Mouse (Mus musculus): Measurements from ENCODE around the gene Sgta. TPM values are rescaled to one million over a fixed set of nuclear protein-coding genes. Genes with fewer than 3 reads are reported as not detected.
A peak's percentile ranks its signal among the peaks of the same experiment; 100 is the strongest.

Sgta gene
- total RNA-seq, 2 experiments from 2014 or later = 91.5 to 93.3 TPM

GRCm38 (mm10) chr10:80996501-80996900 is 63.5 kb downstream of the Sgta start:
- intact Hi-C loops (cut with DNase I) = loop anchor here (5.0 kb wide), 2 partner anchors 174 to 181 kb away; partner anchors contain the start of gene Eef2
- DNase-seq = no peak

- DNase-seq = peak; percentile 79 to 91
- intact Hi-C loops (cut with DNase I) = loop anchor here (1.0 to 5.0 kb wide), 4 partner anchors 66 to 182 kb away; partner anchors contain the start of gene Eef2
These were observed 64.8 kb downstream of the Sgta start for GRCm38 (mm10) chr10:80995091-80995632.

- intact Hi-C loops (cut with DNase I) = loop anchor here (1.0 to 5.0 kb wide), 4 partner anchors 66 to 183 kb away; partner anchors contain the start of gene Eef2
- DNase-seq = peak; percentile 41 to 59
These were observed 65.4 kb downstream of the Sgta start for GRCm38 (mm10) chr10:80994621-80995020.

Small RNAs within 50 kb of the gene (microRNA-seq; reads per million reads assigned to microRNA genes)
- gene Mir5615-1 = 0 reads per million in 2 experiments
- 0 reads per million in 2 experiments for gene Mir5615-2

Other genes with a start within 250 kb of the Sgta start
- gene Jsrp1, start 246.7 kb downstream of the Sgta start, total RNA-seq (2021) = not detected
- gene Oaz1, start 233.5 kb downstream of the Sgta start, total RNA-seq (2021) = 100 to 1,000 TPM; 893 to 962 TPM
- 1 to 10 TPM; 4.2 to 5.7 TPM for gene Lingo3, start 216.1 kb downstream of the Sgta start, total RNA-seq (2021)
- 10 to 100 TPM; 21.3 to 28.3 TPM for gene Lsm7, start 205.0 kb downstream of the Sgta start, total RNA-seq (2021)
- 10 to 100 TPM; 26.6 to 28.5 TPM for gene Sppl2b, start 204.9 kb downstream of the Sgta start, total RNA-seq (2021)
- not detected for gene Tmprss9, start 188.3 kb downstream of the Sgta start, total RNA-seq (2021)
- gene Timm13, start 159.2 kb downstream of the Sgta start, total RNA-seq (2021) = 100 to 1,000 TPM; 145 to 161 TPM
- gene Lmnb2, start 141.9 kb downstream of the Sgta start, total RNA-seq (2021) = 1 to 10 TPM; 5.1 to 7.0 TPM
- gene Gadd45b, start 130.1 kb downstream of the Sgta start, total RNA-seq (2021) = 10 to 100 TPM; 13.6 to 17.2 TPM
- under 1 TPM; 0.27 to 0.31 TPM for gene Gng7, start 45.2 kb downstream of the Sgta start, total RNA-seq (2021)
- gene Diras1, start 34.5 kb downstream of the Sgta start, total RNA-seq (2021) = under 1 TPM in 1 of 2 experiments, not detected in 1; 0.10 TPM
- gene Slc39a3, start 22.8 kb downstream of the Sgta start, total RNA-seq (2021) = 10 to 100 TPM; 13.6 to 14.8 TPM
- 10 to 100 TPM; 10.3 to 10.9 TPM for gene Thop1, start 9.9 kb upstream of the Sgta start, total RNA-seq (2021)
- gene Creb3l3, start 38.7 kb upstream of the Sgta start, total RNA-seq (2021) = under 1 TPM; 0.69 to 0.90 TPM
- gene Map2k2, start 45.7 kb upstream of the Sgta start, total RNA-seq (2021) = 100 to 1,000 TPM; 115 to 122 TPM
- gene Zbtb7a, start 75.0 kb upstream of the Sgta start, total RNA-seq (2021) = 10 to 100 TPM; 40.8 to 43.2 TPM
- gene Pias4, start 107.7 kb upstream of the Sgta start, total RNA-seq (2021) = 10 to 100 TPM; 15.2 to 18.3 TPM
- 1,000 to 10,000 TPM; 1,113 to 1,165 TPM for gene Eef2, start 116.5 kb upstream of the Sgta start, total RNA-seq (2021)
- gene Dapk3, start 122.8 kb upstream of the Sgta start, total RNA-seq (2021) = 10 to 100 TPM; 28.4 to 29.2 TPM
- gene 4930442H23Rik, start 123.7 kb upstream of the Sgta start, total RNA-seq (2021) = not detected
- 1 to 10 TPM; 3.6 to 9.8 TPM for gene Nmrk2, start 141.9 kb upstream of the Sgta start, total RNA-seq (2021)
- under 1 TPM; 0.12 TPM for gene Atcay, start 170.7 kb upstream of the Sgta start, total RNA-seq (2021)
- 1 to 10 TPM; 2.7 to 3.4 TPM for gene Zfr2, start 173.0 kb upstream of the Sgta start, total RNA-seq (2021)
- under 1 TPM; 0.26 to 0.51 TPM for gene Matk, start 192.8 kb upstream of the Sgta start, total RNA-seq (2021)
- 10 to 100 TPM; 83.0 to 96.2 TPM for gene Mrpl54, start 206.8 kb upstream of the Sgta start, total RNA-seq (2021)
- 10 to 100 TPM; 85.5 to 97.2 TPM for gene Apba3, start 206.8 kb upstream of the Sgta start, total RNA-seq (2021)
- gene Tjp3, start 231.4 kb upstream of the Sgta start, total RNA-seq (2021) = under 1 TPM; 0.14 to 0.34 TPM
- gene Pip5k1c, start 232.8 kb upstream of the Sgta start, total RNA-seq (2021) = 10 to 100 TPM; 34.8 to 36.7 TPM